Mouse (Mus musculus) heart, postnatal 4 days (tissue): ENCODE results near the gene Galnt2. TPM values are rescaled to one million over a fixed set of nuclear protein-coding genes. Genes with fewer than 3 reads are reported as not detected.

Source experiments
- DNase-seq: peaks from one replicate; pipeline ENCODE4 v3.0.0; 2021
- total RNA-seq, 2 experiments: library from RNA; stranded (reverse); gene quantifications; 2 replicates each; pipeline ENCODE4 v1.2.3; 2021

Galnt2 gene
- total RNA-seq, 2 experiments from 2014 or later: 47.2 to 52.9 TPM

DNA sequence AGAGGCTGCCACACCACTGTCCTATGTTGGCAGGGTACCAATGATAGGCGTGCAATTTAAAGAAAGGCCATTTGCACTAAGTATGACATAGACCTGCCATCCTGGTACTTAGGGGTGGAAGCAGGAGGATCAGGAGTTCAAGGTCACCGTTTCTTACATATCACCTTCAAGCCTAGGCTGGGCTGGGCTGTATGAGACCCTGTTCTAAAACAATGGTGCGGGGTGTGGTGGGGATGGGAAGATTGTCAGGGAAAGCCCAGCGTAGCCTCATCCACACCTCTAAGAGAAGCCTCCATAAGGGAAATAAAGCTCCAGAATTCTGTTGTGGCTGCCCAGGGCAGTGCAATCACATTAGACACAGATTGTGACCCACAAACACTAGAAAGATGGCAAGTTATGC, 4.3 kb downstream of the Galnt2 start:
- no peak for DNase-seq

DNA sequence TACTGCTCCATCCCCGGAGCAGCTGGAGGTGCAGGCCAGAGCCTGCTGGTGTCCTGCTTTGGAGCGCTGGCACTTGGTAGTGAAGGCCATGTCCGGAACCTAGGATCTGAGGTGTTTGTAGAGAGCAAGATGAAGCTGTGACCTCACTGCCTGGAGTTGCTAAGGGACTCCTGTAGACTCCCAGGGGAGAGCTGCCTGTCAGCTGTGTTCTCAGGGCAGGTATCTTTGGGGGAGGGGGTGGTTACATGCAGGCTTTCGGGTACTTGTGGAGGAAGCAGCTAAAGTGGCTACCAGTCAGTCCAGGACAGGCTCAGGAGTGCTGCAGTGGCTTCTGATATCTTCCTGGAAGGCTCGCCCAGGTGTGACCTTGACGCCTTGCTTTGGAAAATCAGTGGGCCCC, 8.2 kb downstream of the Galnt2 start:
- DNase-seq: no peak

DNA sequence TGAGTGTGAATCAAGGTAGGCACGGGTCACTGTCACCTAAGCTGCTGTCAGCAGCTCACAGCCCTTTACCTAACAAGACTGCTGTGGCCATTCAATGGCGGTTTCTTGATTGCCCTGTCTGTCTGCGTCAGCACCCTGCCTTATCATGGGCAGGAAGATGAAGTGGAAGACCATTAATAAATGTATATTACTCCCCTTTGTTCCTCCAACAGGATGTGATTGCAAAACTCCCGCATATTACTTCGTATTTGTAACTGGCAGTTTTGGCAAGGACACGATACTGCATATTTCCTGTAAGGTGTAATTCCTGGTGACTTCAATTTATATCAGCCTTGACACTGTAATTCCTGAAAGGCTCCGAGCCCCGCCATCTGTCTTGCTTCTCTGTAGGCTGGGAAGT, 9.7 kb downstream of the Galnt2 start:
- no peak for DNase-seq

DNA sequence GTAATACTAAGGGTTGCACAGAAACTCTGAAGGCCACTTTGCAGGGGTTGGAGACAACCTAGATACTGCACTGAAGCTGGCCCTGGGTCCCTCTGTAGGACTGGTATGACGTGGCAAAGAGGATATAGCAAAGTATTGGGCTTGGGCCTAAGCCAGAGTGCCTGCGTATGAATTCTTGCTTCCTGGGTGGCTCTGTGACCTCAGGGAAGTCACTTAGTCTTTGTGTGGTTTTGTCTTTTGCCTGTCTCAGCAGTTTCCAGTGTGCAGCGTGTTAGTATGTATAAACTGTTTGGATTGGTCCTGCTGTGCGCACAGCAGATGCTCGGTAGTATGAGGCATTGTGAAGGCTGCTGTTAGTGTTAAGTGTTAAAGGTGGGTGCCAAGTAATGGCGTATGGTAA, 11.0 kb downstream of the Galnt2 start:
- DNase-seq: no peak

DNA sequence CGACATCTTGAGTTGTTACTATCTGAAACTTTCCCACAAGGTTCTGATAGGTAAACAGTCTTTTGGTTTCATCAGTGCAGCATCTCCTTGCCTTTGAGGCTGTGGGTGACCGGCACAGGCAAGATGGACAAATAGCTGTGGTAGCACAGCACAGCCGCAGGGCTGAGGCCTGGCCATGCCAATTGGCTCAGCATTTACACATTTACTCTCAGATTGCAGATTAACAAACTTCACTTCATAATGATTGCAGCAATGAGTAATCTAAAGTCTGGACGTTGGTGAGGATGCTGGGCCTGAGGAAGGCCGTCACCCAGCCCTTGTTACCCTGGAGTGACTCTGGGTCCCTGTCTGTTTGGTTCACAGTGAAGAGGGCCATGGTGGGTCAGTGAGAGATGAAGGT, 11.7 kb downstream of the Galnt2 start:
- DNase-seq: no peak

DNA sequence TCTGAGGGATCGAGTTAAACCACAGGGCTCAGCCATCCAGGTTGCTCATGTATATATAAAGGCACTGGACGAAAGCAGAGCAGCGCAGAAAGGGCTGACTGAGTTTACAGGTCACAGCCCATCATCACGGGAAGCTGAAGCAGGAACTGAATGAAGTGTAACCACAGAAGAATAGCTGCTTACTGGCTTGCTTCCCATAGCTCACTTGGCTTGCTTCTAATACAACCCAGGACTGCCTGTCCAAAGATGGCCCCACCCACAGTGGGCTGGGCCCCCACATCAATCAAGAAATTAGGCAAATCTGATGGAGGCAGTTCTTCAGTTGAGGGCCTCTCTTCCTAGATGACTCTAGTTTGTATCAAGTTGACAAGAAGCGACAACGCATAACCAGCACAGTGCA, 16.4 kb downstream of the Galnt2 start:
- no peak for DNase-seq

DNA sequence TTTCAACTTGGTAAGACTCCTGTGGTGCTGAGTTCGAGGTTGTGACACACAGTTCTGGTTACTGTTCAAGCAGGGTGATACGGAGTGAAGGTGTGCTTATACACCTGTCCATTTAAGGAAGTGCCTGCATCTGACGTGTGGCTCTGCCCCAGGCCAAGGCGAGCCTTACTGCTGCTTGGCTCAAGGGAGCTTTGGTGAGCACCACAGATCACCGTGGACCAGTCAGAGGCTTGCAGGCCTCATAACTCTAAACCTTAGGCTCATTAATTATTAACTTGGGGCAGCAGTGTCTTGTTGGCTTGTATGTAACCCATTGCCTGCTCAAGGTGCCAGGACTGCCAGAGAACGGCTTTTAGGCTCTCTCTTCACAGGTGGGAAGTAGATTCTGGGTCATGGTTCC, 17.5 kb downstream of the Galnt2 start:
- no peak for DNase-seq

DNA sequence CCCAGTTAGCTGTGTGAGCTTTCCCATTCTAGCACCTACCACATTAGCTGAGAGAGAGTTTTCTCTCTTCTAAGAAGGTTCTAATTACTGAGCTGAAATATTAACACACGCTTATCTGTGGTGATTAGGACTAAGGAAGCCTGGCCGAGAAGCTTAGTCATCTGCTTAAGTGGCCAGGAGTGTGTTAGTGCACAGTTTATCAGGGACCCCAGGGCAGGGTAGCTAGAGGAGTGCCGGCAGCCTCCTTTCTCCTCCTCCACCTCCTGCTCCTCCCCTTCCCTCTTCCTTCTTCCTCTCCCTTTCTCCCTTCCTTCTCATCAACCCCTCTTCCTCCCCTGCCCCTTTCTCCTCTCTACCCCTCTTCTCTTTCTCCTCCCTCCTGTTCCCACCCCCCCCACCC, 19.1 kb downstream of the Galnt2 start:
- no peak for DNase-seq

DNA sequence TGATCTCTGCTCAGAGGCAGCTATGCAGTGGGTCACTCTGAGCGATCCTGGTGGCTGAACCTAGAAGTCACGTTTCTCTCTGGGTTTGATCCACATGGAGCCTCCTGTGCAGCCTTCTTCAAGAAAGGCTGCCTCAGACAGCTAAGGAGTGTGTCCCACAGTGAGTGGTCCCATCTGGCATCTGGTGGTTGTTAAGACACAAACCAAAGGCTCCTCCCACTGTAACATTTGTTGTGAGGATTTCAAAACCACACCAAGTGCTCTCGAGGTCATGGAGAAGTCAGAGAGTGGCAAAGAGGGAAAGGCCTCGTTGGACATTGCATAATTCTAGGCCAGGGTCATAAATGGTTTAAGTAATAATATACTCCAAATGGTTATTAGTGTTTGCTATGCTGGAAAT, 19.6 kb downstream of the Galnt2 start:
- DNase-seq: no peak

DNA sequence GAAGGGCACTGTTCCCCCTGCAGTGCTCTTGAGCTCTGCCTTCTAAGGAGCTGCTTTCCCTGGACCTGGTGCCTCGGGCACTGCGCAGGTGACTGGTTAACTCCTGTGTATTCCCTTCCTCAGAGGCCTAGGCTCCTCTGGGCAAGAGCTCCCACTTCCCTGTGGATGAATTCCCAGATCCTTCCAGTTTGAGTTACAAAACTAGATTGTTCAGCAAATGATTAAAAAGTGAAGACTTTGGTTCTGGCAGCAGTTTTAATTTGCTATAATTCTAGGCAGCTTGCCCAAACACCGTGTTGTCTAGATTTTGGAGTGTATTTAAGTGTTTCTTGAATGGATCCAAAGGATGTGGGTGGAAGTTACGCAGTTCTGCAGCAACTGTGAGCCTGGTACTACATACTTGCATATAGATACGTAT, 21.4 kb downstream of the Galnt2 start:
- no peak for DNase-seq

DNA sequence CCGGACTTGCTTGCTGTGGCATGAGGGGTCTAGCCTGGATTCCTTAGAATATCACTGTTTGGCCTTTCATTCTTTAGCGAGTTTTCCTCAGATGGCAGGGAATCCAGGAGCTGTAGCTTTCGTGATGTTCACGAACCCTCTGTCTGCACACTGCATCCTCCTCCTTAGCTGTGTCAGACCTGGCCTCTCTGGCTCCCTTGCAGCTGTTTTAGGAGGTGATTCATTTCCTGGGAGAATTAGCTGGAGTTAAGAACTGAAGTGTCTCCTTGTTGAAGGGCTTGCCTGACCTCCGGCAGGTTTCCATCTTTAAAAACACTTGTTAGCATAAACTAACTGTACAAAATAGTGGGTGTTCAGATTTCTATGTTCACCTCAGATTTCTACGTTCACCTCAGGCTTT, 22.7 kb downstream of the Galnt2 start:
- DNase-seq: no peak

DNA sequence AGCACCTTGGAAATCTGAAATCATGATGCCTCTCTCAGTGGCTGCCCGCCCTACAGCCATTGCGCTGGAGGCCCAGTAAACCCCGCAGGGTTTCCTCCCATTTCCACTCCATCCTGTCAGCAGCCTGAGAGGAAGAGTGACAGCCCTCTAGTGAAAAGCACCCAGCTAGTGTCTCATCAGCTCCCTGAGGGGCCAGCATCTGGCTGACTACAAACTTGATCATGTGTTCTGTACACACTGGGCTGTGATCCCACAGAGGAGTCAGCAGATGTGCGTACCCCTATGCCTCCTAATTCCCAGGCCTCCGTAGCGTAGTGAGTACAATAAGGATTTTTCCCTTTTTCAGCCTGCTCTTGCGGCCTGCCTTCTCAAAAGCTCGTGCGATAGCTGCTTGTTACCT, 25.6 kb downstream of the Galnt2 start:
- DNase-seq: peak; percentile 49

DNA sequence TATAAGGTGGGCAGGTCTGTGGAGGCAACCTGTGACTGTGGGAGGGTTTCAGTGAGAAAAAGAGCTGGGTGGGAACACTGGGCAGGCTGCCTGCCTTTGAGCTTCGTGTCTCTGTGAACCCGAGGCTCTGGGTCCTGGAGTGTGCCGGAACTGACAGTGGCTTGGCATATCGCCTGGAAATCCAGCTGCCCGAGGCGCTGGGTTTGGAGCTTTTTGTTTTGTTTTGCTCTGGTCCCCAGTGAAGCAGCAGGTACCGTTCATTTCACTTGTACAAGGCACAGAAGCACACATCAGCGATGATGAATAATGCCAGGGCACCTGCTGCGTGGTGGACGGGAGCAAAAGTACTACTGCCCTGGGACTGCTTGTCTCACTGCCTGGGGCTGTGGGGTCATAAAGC, 26.2 kb downstream of the Galnt2 start:
- DNase-seq: peak; percentile 86

DNA sequence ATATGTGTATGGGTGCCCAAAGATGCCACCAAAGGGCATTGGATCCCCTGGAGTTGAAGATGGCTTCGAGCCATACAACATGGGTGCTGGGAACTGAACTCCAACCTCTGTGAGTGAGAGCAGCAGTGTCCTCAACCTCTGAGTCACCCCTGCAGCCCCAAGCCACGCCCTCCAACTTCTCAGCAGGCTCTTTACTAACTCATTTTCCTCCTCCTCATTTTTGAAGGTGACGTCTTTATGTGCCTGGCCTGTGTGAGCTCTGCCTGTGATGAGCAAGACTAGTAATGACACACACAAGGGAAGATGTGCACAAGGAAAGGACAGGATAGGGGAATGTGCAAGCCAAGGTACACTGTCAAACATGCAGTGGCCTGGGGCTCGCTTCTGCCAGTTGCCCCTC, 28.0 kb downstream of the Galnt2 start:
- DNase-seq: no peak

DNA sequence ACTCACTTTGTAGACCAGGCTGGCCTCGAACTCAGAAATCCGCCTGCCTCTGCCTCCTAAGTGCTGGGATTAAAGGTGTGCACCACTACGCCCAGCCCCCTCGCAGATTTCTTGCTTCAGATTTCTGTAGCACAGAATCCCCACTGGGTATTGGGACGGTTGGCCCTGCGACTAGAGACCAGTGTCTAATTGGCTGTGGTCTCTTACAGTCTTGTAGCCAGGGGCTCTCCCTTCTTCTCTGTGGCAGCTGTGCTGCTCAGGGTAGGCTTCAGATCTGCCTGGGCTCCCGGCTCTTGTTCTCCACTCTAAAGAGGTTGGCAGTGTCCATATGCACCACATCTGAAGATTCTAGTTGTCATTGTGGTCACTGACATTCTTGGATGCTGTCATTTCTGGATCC, 28.7 kb downstream of the Galnt2 start:
- DNase-seq: no peak

DNA sequence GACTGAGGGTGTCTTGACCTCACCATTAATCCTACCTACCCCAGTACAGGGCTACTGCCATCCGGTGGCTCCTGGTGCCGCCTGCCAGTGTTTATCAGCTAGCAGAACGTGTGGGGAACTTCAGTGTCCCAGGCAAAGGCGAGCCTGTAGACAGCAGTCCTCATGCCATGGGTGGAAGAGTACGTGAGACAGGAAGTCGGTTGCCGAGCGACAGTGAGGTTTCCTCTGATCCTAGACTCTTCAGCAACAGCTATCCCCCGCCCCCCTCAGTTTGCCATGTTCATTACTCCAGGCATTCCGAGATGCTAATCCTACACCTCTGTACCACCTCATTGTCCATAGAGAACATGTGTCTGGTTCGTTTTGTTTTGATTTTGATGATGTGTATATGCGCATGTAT, 29.2 kb downstream of the Galnt2 start:
- no peak for DNase-seq

DNA sequence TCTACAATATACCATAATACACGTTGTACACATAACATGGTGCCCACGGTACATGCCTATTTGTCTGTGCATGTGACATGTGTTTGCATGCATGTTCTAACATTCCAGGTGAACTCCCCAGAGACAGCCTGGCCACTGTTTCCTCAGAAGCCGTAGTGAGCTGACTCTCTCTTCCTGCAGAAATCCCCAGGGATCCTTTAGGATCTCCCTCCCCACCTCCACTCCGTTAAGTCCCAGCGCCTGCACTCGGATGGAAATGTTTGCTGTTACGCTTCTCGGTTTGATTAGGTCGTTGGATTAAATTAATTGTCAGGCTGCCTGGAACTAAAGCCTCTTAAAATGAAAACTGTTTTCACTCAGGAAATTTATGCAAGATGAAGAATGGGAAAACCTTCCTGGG, 31.9 kb downstream of the Galnt2 start:
- DNase-seq: no peak

DNA sequence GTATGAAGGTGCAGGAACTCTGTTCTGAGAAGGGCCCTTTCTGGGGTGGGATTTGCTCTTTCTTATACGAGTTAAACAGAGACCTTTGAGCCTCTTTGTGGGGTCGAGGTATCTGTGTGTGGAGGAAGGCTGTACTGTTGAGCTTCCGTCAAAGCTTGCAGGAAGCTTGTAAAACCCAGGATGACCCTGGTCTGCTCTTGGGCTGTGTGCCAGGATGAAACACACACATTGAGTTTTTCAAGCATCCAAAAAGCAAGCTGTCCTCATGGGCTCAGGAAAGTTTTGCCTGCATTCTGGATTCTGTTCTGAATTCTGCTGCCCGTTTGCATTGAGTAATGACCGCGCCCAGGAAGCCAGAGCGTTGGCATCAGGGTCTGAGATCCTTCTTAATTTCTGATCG, 32.8 kb downstream of the Galnt2 start:
- peak; percentile 49 for DNase-seq

DNA sequence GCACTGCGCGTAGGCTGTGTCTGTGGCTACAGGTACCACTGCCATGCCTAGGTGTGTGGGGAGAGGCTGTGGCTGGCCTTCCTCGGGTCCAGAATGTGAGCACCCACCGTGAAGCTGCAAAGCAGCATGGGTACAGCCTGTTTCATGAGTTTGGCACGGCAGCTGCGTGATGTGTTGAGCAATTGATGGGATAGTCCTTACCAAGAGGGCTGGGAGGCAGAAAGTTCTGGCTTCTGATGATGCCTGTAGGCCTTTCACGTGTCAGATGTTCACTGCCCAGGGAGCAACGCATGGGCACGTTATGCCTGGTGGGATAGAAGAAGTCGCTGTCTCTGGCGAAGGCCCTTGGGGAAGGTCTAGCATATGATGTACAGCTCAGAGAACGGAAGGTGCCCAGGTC, 33.5 kb downstream of the Galnt2 start:
- DNase-seq: no peak

DNA sequence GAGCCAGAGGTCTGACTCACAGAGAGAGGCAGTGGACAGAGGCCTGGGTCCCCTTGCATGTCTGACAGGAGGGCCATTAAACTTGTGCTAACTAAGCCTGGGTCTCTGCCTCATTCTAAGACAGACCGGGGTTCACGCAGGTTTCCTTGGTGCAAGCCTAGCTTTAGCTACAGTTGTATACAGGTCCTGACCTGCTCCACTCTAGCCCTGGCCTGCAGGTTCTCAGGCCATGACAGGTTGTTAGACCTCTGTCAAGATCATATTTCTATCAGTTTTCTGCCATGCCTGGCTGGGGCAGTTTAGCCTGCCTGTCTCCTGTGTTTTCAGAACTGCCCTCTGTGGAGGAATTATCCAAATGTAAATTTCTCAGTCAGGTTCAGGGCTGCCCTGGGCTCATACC, 33.9 kb downstream of the Galnt2 start:
- DNase-seq: no peak

DNA sequence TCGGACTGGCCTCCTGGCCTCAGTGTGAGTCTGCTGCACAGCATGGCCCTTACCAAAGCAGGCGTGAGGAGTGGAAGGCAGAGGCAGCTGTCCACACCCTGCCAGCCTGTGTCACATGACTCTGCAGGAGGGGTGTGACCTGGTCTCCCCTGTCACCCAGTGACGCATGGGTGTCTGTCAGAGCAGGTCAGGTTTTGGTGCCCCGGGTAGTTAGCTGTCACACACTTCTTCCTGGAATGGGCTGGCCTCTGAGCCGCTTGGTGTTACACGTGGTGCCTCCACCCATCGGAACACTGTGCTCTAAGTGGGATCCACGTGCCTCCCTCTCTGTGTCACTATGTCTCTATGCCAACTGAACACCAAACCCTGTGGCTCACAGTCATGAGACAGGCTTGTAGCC, 34.6 kb downstream of the Galnt2 start:
- DNase-seq: peak; percentile 60

DNA sequence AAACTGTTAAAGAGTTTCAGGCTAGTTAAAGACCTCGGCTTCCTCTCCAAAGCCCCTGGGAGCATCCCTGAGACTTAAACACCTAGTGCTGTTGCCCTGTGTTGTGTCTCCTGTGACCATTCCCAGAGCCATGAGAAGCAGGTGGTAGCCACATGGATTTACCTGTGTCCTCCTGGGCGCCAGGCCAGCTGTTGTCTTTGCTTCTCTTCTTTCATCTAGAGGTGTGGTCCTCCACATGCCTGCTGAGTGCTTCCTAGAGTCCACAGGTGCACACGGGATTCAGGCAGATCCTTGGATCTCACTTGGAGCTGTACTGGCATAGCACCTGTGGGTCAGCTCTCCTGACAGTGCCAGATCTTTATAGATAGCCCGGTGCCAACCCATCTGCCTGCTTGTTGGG, 36.0 kb downstream of the Galnt2 start:
- DNase-seq: no peak

DNA sequence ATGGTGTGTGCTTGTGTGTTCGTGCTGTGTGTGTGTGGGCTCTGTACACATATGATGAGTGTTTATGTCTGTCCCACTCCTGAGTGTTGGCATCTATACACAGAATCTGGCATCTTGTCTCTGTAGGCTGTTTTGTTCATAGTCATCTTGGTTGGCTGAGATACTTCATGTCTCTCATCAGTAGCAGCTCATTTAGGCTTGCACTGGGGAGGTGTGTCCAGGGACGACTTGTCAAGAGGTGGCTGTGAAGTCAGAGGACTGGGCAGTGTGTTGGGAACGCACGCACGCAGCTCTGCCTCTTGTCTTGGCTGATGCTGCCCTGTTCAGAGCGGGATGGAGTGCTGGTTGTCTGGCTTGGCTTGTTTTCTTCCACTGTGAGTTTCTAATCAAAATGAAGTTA, 39.3 kb downstream of the Galnt2 start:
- no peak for DNase-seq

DNA sequence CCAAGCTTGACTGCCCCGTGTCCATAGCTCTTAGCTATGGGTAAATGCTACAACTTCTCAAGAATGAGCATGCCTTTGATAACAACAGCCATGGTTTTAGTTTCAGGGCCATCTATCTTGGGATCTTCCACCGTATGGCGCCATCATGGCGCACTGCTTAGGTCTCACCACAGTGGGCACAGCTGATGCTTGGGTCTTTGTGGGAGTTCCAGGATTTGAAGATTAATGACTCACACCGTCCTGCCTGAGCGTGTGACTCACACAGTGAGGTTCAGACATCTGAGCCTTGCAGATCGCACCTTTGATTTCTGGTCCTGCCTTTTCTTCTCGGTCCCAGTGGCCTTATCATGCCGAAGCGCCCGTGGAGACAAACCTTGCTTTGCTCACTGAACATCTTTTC, 39.7 kb downstream of the Galnt2 start:
- DNase-seq: no peak

DNA sequence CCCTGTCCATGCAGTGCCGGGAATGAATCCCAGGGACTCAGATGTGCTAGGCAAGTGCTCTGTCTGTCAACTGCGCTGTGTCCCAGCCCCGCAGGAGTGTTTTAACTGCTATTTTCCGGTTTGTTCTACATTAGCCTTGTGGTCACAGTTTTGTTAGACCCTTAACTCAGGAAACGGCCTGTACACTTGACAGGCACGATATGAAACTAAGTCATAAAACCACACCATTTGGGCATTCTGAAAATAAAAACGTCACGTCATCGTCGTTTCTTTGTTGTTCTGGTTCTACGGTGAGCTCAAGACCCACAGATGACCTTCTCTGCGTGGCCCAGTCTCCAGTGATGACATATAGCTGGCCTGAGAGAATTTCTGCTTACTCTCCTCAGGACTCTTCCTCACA, 40.3 kb downstream of the Galnt2 start:
- no peak for DNase-seq

DNA sequence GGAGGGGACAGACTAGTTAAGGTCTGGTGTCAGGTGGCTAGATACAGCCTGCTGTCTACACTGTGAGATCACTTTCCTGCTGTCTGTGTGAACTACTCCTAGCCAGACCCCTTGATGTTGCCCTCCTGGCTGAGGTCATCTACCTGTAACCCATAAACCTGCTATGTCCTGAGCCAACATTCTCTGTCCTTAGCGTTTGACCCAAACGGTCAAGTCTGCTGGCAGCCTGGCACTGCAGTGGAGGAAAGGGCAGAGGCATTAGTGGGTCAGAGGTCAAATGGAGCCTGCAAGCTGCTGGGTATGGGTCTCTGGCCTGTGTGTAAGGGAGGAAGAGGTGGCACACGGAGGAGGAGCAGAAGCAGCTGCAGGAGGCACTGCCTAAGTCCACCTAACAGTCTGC, 41.6 kb downstream of the Galnt2 start:
- DNase-seq: no peak
